Mouse (Mus musculus) gastrocnemius, postnatal 14 days (tissue): ENCODE results near the gene Gpa33. TPM values are rescaled to one million over a fixed set of nuclear protein-coding genes. Genes with fewer than 3 reads are reported as not detected.
A peak's percentile ranks its signal among the peaks of the same experiment; 100 is the strongest.

Experiments
- DNase-seq: peaks from one replicate; pipeline ENCODE4 v3.0.0; 2021; ENCODE audit warnings: mixed read lengths
- intact Hi-C: fragments of 180-260 bp; cut with DNase I; formaldehyde crosslinking; loops from one replicate; pipeline ENCODE4 v1.15.1; 2025; ENCODE audit warnings: low total_unique reads
- total RNA-seq, 2 experiments: library from RNA; stranded (reverse); gene quantifications; 2 replicates each; pipeline ENCODE4 v1.2.3; 2021

Gene Gpa33
- total RNA-seq, 2 experiments from 2014 or later = not detected

- intact Hi-C loops = loop anchor here (2.0 kb wide), 1 partner anchor 161 kb away; no protein-coding TSS in a partner anchor
These were observed 27.7 kb downstream of the Gpa33 start for GRCm38 (mm10) chr1:166157712-166158111.

GRCm38 (mm10) chr1:166158664-166159063, 28.6 kb downstream of the Gpa33 start:
- DNase-seq = no peak
- intact Hi-C loops = loop anchor here (2.0 kb wide), 1 partner anchor 160 kb away; no protein-coding TSS in a partner anchor

More at GRCm38 (mm10) chr1:166157712-166158111, 27.7 kb downstream of the Gpa33 start:
- DNase-seq = no peak

- DNase-seq = no peak
- intact Hi-C loops = loop anchor here (5.0 kb wide), 2 partner anchors 92 to 202 kb away; partner anchors contain the start of gene Ildr2
These were observed 30.1 kb downstream of the Gpa33 start for GRCm38 (mm10) chr1:166160111-166160510.

- intact Hi-C loops = loop anchor here (5.0 kb wide), 2 partner anchors 91 to 201 kb away; partner anchors contain the start of gene Ildr2
These were observed 30.8 kb downstream of the Gpa33 start for GRCm38 (mm10) chr1:166160569-166161445.

GRCm38 (mm10) chr1:166164580-166164979, 34.5 kb downstream of the Gpa33 start:
- no peak for DNase-seq
- intact Hi-C loops = loop anchor here (5.0 kb wide), 2 partner anchors 88 to 198 kb away; partner anchors contain the start of gene Ildr2

More at GRCm38 (mm10) chr1:166160569-166161445, 30.8 kb downstream of the Gpa33 start:
- peak; percentile 68 for DNase-seq

GRCm38 (mm10) chr1:166165159-166165558, 35.1 kb downstream of the Gpa33 start:
- DNase-seq = no peak
- intact Hi-C loops = no loop called here

GRCm38 (mm10) chr1:166167405-166167804, 37.4 kb downstream of the Gpa33 start:
- intact Hi-C loops = no loop called here
- DNase-seq = no peak

GRCm38 (mm10) chr1:166168017-166168416, 38.0 kb downstream of the Gpa33 start:
- intact Hi-C loops = no loop called here
- no peak for DNase-seq

- no peak for DNase-seq
- intact Hi-C loops = no loop called here
These were observed 39.7 kb downstream of the Gpa33 start for GRCm38 (mm10) chr1:166169713-166170112.

GRCm38 (mm10) chr1:166170852-166171251, 40.8 kb downstream of the Gpa33 start:
- intact Hi-C loops = no loop called here
- no peak for DNase-seq

GRCm38 (mm10) chr1:166172992-166173391, 43.0 kb downstream of the Gpa33 start:
- DNase-seq = no peak
- intact Hi-C loops = no loop called here

GRCm38 (mm10) chr1:166173621-166174020, 43.6 kb downstream of the Gpa33 start:
- DNase-seq = no peak
- intact Hi-C loops = no loop called here

- intact Hi-C loops = no loop called here
These were observed 51.5 kb downstream of the Gpa33 start for GRCm38 (mm10) chr1:166181510-166181909.

GRCm38 (mm10) chr1:166182952-166183627, 53.1 kb downstream of the Gpa33 start:
- intact Hi-C loops = no loop called here

More at GRCm38 (mm10) chr1:166181510-166181909, 51.5 kb downstream of the Gpa33 start:
- no peak for DNase-seq

GRCm38 (mm10) chr1:166184391-166185229, 54.6 kb downstream of the Gpa33 start:
- intact Hi-C loops = no loop called here

More at GRCm38 (mm10) chr1:166182952-166183627, 53.1 kb downstream of the Gpa33 start:
- DNase-seq = no peak

GRCm38 (mm10) chr1:166185357-166185756, 55.3 kb downstream of the Gpa33 start:
- intact Hi-C loops = no loop called here
- no peak for DNase-seq

More at GRCm38 (mm10) chr1:166184391-166185229, 54.6 kb downstream of the Gpa33 start:
- DNase-seq = no peak

- intact Hi-C loops = no loop called here
These were observed 59.8 kb downstream of the Gpa33 start for GRCm38 (mm10) chr1:166189821-166190220.

GRCm38 (mm10) chr1:166204171-166204570, 74.1 kb downstream of the Gpa33 start:
- DNase-seq = no peak
- intact Hi-C loops = no loop called here

More at GRCm38 (mm10) chr1:166189821-166190220, 59.8 kb downstream of the Gpa33 start:
- DNase-seq = no peak

- no peak for DNase-seq
- intact Hi-C loops = no loop called here
These were observed 75.1 kb downstream of the Gpa33 start for GRCm38 (mm10) chr1:166205159-166205558.
